Mouse (Mus musculus) G1E (cell line): ENCODE data around the gene Bcdin3d.

ENCODE experiments used
- CTCF ChIP-seq: IDR thresholded peaks from 2 replicates; pipeline ENCODE4 v1.5.1; 2012; ENCODE audit warnings: low read depth, low read length, inconsistent platforms, mixed read lengths
- GATA1 ChIP-seq: IDR thresholded peaks from 2 replicates; pipeline ENCODE4 v1.6.1; 2012; ENCODE audit warnings: borderline replicate concordance, low read length, inconsistent platforms, mixed read lengths
- GATA2 ChIP-seq: IDR thresholded peaks from 2 replicates; pipeline ENCODE4 v1.6.1; 2012; ENCODE audit warnings: low read depth, low read length, inconsistent platforms, borderline replicate concordance
- POLR2AphosphoS5 ChIP-seq: IDR thresholded peaks from 2 replicates; pipeline ENCODE4 v1.6.1; 2012; ENCODE audit warnings: low read depth, low read length, inconsistent platforms; ENCODE audit not compliant: insufficient replicate concordance

GRCm38 (mm10) chr15:99420521-99421014, 54.0 kb downstream of the Bcdin3d start:
- no peak for TF ChIP-seq CTCF
- TF ChIP-seq GATA2, result no peak
- no peak for TF ChIP-seq GATA1
- no peak for TF ChIP-seq POLR2AphosphoS5
